Mouse (Mus musculus) spleen, adult 18-20 months (tissue): ENCODE measurements around the gene Slx.
"Not testable (repeated sequence)": the region's sequence is repeated elsewhere in the genome, so short reads cannot be mapped to it uniquely, and the experiment has no call there.

Experiments used
- DNase-seq, 2 experiments: peaks; one replicate each; pipeline ENCODE4 v3.0.0; 2022; ENCODE audit warnings: mixed read lengths in 2 of 2

Slx gene

DNA sequence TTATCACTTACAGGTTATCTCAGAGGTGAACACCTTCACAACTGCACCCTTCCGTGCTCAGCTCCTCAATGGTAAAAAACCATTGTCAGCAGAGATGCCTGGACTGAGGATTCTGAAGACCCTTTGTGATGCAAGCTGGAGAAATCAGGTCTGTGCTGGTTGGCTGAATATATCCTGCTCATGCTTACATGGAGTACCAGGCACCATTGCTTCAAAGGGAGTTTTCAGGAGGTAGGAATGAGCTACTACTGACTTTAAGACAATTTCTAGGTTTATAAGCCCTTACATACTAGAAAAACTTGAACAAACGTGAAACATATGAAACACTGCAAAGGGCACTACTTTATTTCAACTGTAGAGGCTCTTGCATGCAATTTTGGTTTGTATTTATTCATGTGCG lies at the start of gene Slx:
TSS of gene Slx (minus strand) at position 101 of the 400 bp plus-strand sequence.
- not testable (repeated sequence) for DNase-seq
